Mouse (Mus musculus): ENCODE results near the gene Stk32c. TPM values are rescaled to one million over a fixed set of nuclear protein-coding genes. Genes with fewer than 3 reads are reported as not detected.

Gene Stk32c
- polyA plus RNA-seq (2017; shearing (Covaris generic)): 1.2 TPM

DNA sequence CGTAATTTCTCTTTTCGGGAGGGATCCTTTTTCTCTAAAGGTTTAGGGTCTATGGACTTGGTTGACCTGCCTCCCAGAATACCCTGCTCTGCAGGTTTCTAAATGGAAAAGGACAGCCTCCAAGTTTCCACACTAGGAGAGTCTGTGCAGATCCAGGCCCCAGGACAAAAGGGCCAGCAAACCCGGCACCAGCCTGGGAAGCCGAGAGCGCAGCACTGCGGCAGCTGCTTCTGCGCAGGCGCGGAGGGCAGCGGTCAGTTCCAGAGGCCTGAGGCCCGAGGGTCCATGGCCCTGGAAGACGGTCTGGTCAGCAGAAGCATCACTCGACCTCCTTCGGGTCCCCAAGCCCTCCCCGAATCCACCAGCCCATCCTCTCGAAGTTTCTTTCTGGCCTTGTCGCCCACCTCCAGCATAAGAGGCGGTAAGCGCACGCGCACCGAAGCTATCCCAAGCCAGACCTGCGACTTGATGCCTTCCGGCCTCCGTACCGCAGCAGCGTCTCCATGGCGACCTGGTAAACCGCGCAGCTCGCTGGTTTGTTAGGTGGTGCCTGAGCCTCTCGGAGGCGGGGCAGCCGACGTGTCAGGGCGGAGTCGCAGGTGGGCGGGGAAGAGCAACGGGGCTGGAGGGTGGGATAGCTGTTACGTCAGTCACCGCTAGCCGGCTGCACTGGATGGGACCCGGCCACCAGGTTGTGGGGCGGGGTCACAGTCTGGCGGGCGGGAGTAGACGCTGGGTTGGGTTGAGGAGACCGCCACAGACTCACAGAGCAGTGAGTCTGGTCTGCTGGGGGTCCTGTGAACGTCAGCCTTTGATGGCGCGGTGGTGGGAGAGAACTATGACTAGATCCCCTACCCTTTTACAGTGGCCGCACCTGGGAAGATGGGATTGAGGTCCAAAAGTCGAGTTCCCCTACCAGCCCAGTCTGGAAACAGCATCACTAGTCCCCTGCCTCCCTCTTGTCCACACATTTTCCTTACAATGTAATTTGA, at the start of gene Stk32c, which contains the start of gene Lrrc27:
Stk32c (minus strand) TSS at position 554 of the 992 bp plus-strand sequence.
Lrrc27 (plus strand) TSS at position 235 of the 992 bp plus-strand sequence.

GRCm38 (mm10) chr7:139247881-139248614, 34.9 kb upstream of the Stk32c start, which contains the start of gene Pwwp2b:
TSS of gene Pwwp2b (plus strand) at chr7:139248482.

GRCm38 (mm10) chr7:139085629-139086194, 127.4 kb downstream of the Stk32c start, which contains the start of gene Dpysl4:
TSS of gene Dpysl4 (plus strand) at chr7:139086001.

Other genes with a start within 250 kb of the Stk32c start
- gene Dpysl4, start 127.3 kb downstream of the Stk32c start, polyA plus RNA-seq (2017; shearing (Covaris generic)): not detected
- 1.8 TPM for gene Lrrc27, start 319 bp downstream of the Stk32c start, polyA plus RNA-seq (2017; shearing (Covaris generic))
- gene Pwwp2b, start 35.2 kb upstream of the Stk32c start, polyA plus RNA-seq (2017; shearing (Covaris generic)): 3.5 TPM
- gene Inpp5a, start 175.8 kb upstream of the Stk32c start, polyA plus RNA-seq (2017; shearing (Covaris generic)): 27.0 TPM